Mouse (Mus musculus) heart, adult 18-20 months (tissue): Measurements from ENCODE around the gene Cdc25b. TPM values are rescaled to one million over a fixed set of nuclear protein-coding genes. Genes with fewer than 3 reads are reported as not detected.
"Not testable (repeated sequence)": the region's sequence is repeated elsewhere in the genome, so short reads cannot be mapped to it uniquely, and the experiment has no call there.

Experiments used
- DNase-seq, 2 experiments: peaks; one replicate each; pipeline ENCODE4 v3.0.0; 2021 to 2022; ENCODE audit warnings: mixed read lengths in 1 of 2
- total RNA-seq, 2 experiments: library from RNA; stranded (reverse); gene quantifications; 2 replicates each; pipeline ENCODE4 v1.2.3; 2021

Cdc25b gene
- total RNA-seq, 2 experiments from 2014 or later, result 2.9 to 5.9 TPM

GRCm38 (mm10) chr2:131225178-131225577 lies 38.4 kb downstream of the Cdc25b start:
- no peak for DNase-seq

GRCm38 (mm10) chr2:131226669-131227068 lies 39.9 kb downstream of the Cdc25b start:
- not testable (repeated sequence) for DNase-seq

GRCm38 (mm10) chr2:131227243-131227642 lies 40.5 kb downstream of the Cdc25b start:
- no peak for DNase-seq

GRCm38 (mm10) chr2:131232558-131232957 lies 45.8 kb downstream of the Cdc25b start:
- no peak for DNase-seq

GRCm38 (mm10) chr2:131233307-131234126 lies 46.8 kb downstream of the Cdc25b start, which contains the start of gene Mavs:
Gene Mavs (plus strand): TSS chr2:131234063.
- peak; percentile 96 to 98 for DNase-seq

GRCm38 (mm10) chr2:131234127-131234650 lies 47.4 kb downstream of the Cdc25b start:
- no peak for DNase-seq

GRCm38 (mm10) chr2:131234970-131235635 lies 48.4 kb downstream of the Cdc25b start:
- DNase-seq, result peak in 1 of 2 experiments; percentile 25

- DNase-seq, result no peak
Measured at GRCm38 (mm10) chr2:131242180-131242579, 55.4 kb downstream of the Cdc25b start.

- DNase-seq, result no peak
Measured at GRCm38 (mm10) chr2:131242929-131243328, 56.2 kb downstream of the Cdc25b start.

Other genes starting within 250 kb of the Cdc25b start
- 10 to 100 TPM in 1 of 2 experiments, 1 to 10 TPM in 1; 6.2 to 10.2 TPM for gene Gfra4, start 143.9 kb upstream of the Cdc25b start, total RNA-seq
- 1 to 10 TPM; 1.3 to 1.9 TPM for gene Adam33, start 123.1 kb upstream of the Cdc25b start, total RNA-seq
- 1 to 10 TPM; 1.9 to 6.5 TPM for gene Siglec1, start 100.2 kb upstream of the Cdc25b start, total RNA-seq
- gene Hspa12b, start 59.7 kb upstream of the Cdc25b start, total RNA-seq, result 10 to 100 TPM; 30.6 to 30.7 TPM
- not detected for gene Gm11037, start 53.5 kb upstream of the Cdc25b start, total RNA-seq
- 10 to 100 TPM in 1 of 2 experiments, 1 to 10 TPM in 1; 9.7 to 17.7 TPM for gene 1700037H04Rik, start 26.9 kb upstream of the Cdc25b start, total RNA-seq
- 10 to 100 TPM; 76.7 to 79.6 TPM for gene Cenpb, start 6.9 kb upstream of the Cdc25b start, total RNA-seq
- 1 to 10 TPM; 4.7 to 5.5 TPM for gene Spef1, start 333 bp downstream of the Cdc25b start, total RNA-seq
- gene Ap5s1, start 20.1 kb downstream of the Cdc25b start, total RNA-seq, result 10 to 100 TPM; 36.7 to 41.7 TPM
- 10 to 100 TPM; 64.0 to 78.2 TPM for gene Mavs, start 47.1 kb downstream of the Cdc25b start, total RNA-seq
- 10 to 100 TPM; 21.4 to 23.1 TPM for gene Pank2, start 75.5 kb downstream of the Cdc25b start, total RNA-seq
- 1 to 10 TPM; 3.9 to 4.1 TPM for gene Rnf24, start 165.9 kb downstream of the Cdc25b start, total RNA-seq